Mouse (Mus musculus) kidney, embryonic 16.5 days (tissue): Measurements from ENCODE around the gene Atox1. TPM values are rescaled to one million over a fixed set of nuclear protein-coding genes. Genes with fewer than 3 reads are reported as not detected.
A peak's percentile ranks its signal among the peaks of the same experiment; 100 is the strongest.

Experiments used
- ATAC-seq: fragments of 200-750 bp; cut with Nextera tagmentation; 2 replicates; pipeline ENCODE4 v1.8.0; 2017; ENCODE audit warnings: moderate TSS enrichment; ENCODE audit not compliant: low FRiP score, low TSS enrichment
- H3K27ac ChIP-seq: fragments of 300-500 bp; sonication (generic); 2 replicates; pipeline ENCODE4 v1.5.1; 2014; ENCODE audit warnings: low read length
- H3K27me3 ChIP-seq: fragments of 300-500 bp; sonication (generic); 2 replicates; pipeline ENCODE4 v1.6.1; 2014; ENCODE audit warnings: low read length, control low read depth, mixed read lengths; ENCODE audit not compliant: insufficient read depth
- H3K36me3 ChIP-seq: fragments of 300-500 bp; sonication (generic); 2 replicates; pipeline ENCODE4 v1.6.1; 2014; ENCODE audit warnings: low read length, control low read depth, mixed read lengths; ENCODE audit not compliant: insufficient read depth
- H3K4me1 ChIP-seq: fragments of 300-500 bp; sonication (generic); 2 replicates; pipeline ENCODE4 v1.6.1; 2014; ENCODE audit warnings: low read length, control low read depth, mixed read lengths; ENCODE audit not compliant: insufficient read depth
- H3K4me2 ChIP-seq: fragments of 300-500 bp; sonication (generic); replicated peaks from 2 replicates; pipeline ENCODE4 v1.6.1; 2014; ENCODE audit warnings: low read depth, low read length
- H3K4me3 ChIP-seq: fragments of 300-500 bp; sonication (generic); 2 replicates; pipeline ENCODE4 v1.5.1; 2014; ENCODE audit warnings: mild to moderate bottlenecking, low read length
- H3K9ac ChIP-seq: fragments of 300-500 bp; sonication (generic); replicated peaks from 2 replicates; pipeline ENCODE4 v1.6.1; 2014; ENCODE audit warnings: low read length
- H3K9me3 ChIP-seq: fragments of 300-500 bp; sonication (generic); 2 replicates; pipeline ENCODE4 v1.6.1; 2016; ENCODE audit warnings: low read length, control low read depth
- WGBS: fragments of 180-500 bp; shearing (Covaris S2); extraction: QIAGEN DNeasy Blood & Tissue Kit; methylation state at CpG from one replicate; pipeline ENCODE4 v1.1.7; 2014; 5-methylcytosine and 5-hydroxymethylcytosine counted together
- polyA plus RNA-seq: library from polyadenylated mRNA; unstranded; fragments of >200 nt; fragmentation: Nextera tagmentation; extraction: Ambion mirVana; gene quantifications from 2 replicates; pipeline ENCODE4 v1.2.1, GENCODE M21; 2015

Gene Atox1
- polyA plus RNA-seq, 1 experiment from 2014 or later = 406 TPM

- no peak for ATAC-seq
- Histone ChIP-seq H3K9me3 (0 out of 2 replicates have a peak, but pooled peaks cover 4% of the 10 kb centered on the region), H3K4me2 (no peak overlapping the region), H3K4me1 (peaks cover 62% of the 10 kb centered on the region), H3K9ac (no peak overlapping the region), H3K4me3 (no peak overlapping the region), H3K27me3 (no peaks in the 10 kb centered on the region), H3K27ac (peak overlapping the region; percentile 81), H3K36me3 (peaks cover 48% of the 10 kb centered on the region)
- WGBS = 81% methylated on average over 3 of the region's 3 CpGs
Observed at GRCm38 (mm10) chr11:55410005-55410404, 51.0 kb downstream of the Atox1 start.

GRCm38 (mm10) chr11:55407133-55407532, 53.9 kb downstream of the Atox1 start:
- Histone ChIP-seq H3K4me3 (no peak overlapping the region), H3K9ac (no peak overlapping the region), H3K27me3 (no peaks in the 10 kb centered on the region), H3K36me3 (peaks cover 67% of the 10 kb centered on the region), H3K27ac (peak overlapping the region; percentile 92), H3K4me1 (peaks cover 33% of the 10 kb centered on the region), H3K4me2 (no peak overlapping the region), H3K9me3 (0 out of 2 replicates have a peak, but pooled peaks cover 4% of the 10 kb centered on the region)
- no peak for ATAC-seq
- 80% methylated on average over 4 of the region's 4 CpGs for WGBS

GRCm38 (mm10) chr11:55405601-55406469, 55.2 kb downstream of the Atox1 start:
- peaks cover 79% of the 10 kb centered on the region for H3K36me3 ChIP-seq

GRCm38 (mm10) chr11:55404659-55405457, 56.2 kb downstream of the Atox1 start:
- Histone ChIP-seq H3K36me3 (peaks cover 84% of the 10 kb centered on the region), H3K27me3 (no peaks in the 10 kb centered on the region), H3K4me3 (no peak overlapping the region), H3K4me2 (no peak overlapping the region), H3K4me1 (peaks cover 16% of the 10 kb centered on the region), H3K9me3 (0 out of 2 replicates have a peak, but pooled peaks cover 4% of the 10 kb centered on the region), H3K27ac (peak overlapping the region; percentile 92), H3K9ac (no peak overlapping the region)
- ATAC-seq = no peak
- WGBS = 87% methylated on average over 9 of the region's 9 CpGs

More at GRCm38 (mm10) chr11:55405601-55406469, 55.2 kb downstream of the Atox1 start:
- Histone ChIP-seq H3K4me3 (no peak overlapping the region), H3K4me2 (no peak overlapping the region), H3K9ac (no peak overlapping the region), H3K27me3 (no peaks in the 10 kb centered on the region), H3K27ac (peak overlapping the region; percentile 92), H3K9me3 (0 out of 2 replicates have a peak, but pooled peaks cover 4% of the 10 kb centered on the region), H3K4me1 (peaks cover 22% of the 10 kb centered on the region)
- ATAC-seq = peak; percentile 94
- 6% methylated on average over 8 of the region's 8 CpGs for WGBS

- H3K4me3 ChIP-seq = no peak overlapping the region
- H3K4me2 ChIP-seq = no peak overlapping the region
- peaks cover 82% of the 10 kb centered on the region for H3K36me3 ChIP-seq
- peaks cover 3% of the 10 kb centered on the region; the same call in 1 of the 2 replicates for H3K4me1 ChIP-seq
- no peak for ATAC-seq
- H3K9ac ChIP-seq = no peak overlapping the region
- WGBS = 97% methylated on average over 2 of the region's 2 CpGs
- H3K9me3 ChIP-seq = no peaks in the 10 kb centered on the region
- H3K27me3 ChIP-seq = no peaks in the 10 kb centered on the region
- no peak overlapping the region for H3K27ac ChIP-seq
Observed at GRCm38 (mm10) chr11:55400863-55401262, 60.2 kb downstream of the Atox1 start.

- Histone ChIP-seq H3K4me3 (no peak overlapping the region), H3K27me3 (no peaks in the 10 kb centered on the region), H3K9ac (no peak overlapping the region), H3K27ac (no peak overlapping the region), H3K36me3 (peaks cover 78% of the 10 kb centered on the region), H3K4me2 (no peak overlapping the region), H3K9me3 (no peaks in the 10 kb centered on the region), H3K4me1 (no peaks in the 10 kb centered on the region)
- ATAC-seq = no peak
- 93% methylated on average over 8 of the region's 8 CpGs for WGBS
Observed at GRCm38 (mm10) chr11:55398371-55398770, 62.7 kb downstream of the Atox1 start.

- no peak overlapping the region for H3K4me3 ChIP-seq
- no peaks in the 10 kb centered on the region for H3K4me1 ChIP-seq
- WGBS = 80% methylated on average over 9 of the region's 9 CpGs
- ATAC-seq = no peak
- H3K9me3 ChIP-seq = no peaks in the 10 kb centered on the region
- H3K4me2 ChIP-seq = no peak overlapping the region
- no peaks in the 10 kb centered on the region for H3K27me3 ChIP-seq
- H3K27ac ChIP-seq = no peak overlapping the region
- H3K9ac ChIP-seq = no peak overlapping the region
- peaks cover 69% of the 10 kb centered on the region for H3K36me3 ChIP-seq
Observed at GRCm38 (mm10) chr11:55397441-55397840, 63.6 kb downstream of the Atox1 start.

- 83% methylated on average over 2 of the region's 2 CpGs for WGBS
- no peak overlapping the region for H3K9ac ChIP-seq
- peaks cover 66% of the 10 kb centered on the region for H3K36me3 ChIP-seq
Observed at GRCm38 (mm10) chr11:55397036-55397435, 64.0 kb downstream of the Atox1 start.

More at GRCm38 (mm10) chr11:55397036-55397435, 64.0 kb downstream of the Atox1 start:
- Histone ChIP-seq H3K4me3 (no peak overlapping the region), H3K4me2 (no peak overlapping the region), H3K4me1 (no peaks in the 10 kb centered on the region), H3K27ac (no peak overlapping the region), H3K27me3 (no peaks in the 10 kb centered on the region), H3K9me3 (no peaks in the 10 kb centered on the region)
- no peak for ATAC-seq
